Comparison of ENCODE assay signal across 31 mouse cellular contexts in the genomic region with DNA sequence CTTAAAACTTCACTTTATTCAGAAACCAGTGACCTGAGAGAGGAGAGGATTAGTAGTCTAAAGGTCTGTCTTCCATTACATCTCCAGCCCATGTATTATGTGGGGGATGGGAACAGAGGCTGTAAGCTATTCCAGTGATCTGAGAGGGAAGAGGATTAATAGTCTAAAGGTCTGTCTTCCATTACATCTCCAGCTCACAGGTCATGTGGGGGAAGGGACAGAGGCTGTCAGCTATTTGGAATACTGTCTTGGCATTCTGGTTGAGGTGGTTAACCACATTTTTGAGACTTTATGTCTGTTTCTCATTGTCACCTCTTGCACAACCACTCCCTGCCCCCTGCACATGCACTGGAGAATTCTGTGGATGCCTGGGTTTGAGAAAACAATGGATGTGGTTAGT. TPM values are rescaled to one million over a fixed set of nuclear protein-coding genes. Genes with fewer than 3 reads are reported as not detected.
DNase-seq lines count a peak whose midpoint lies in the region; ATAC-seq and TF ChIP-seq lines count a peak whose summit lies in the region.
"Had no signal": no experiment of that assay in that cellular context is flagged by ENCODE, and none has a peak within 500 bp of the region (broad histone marks: within the 10 kb centered on the region; RNA-seq: fewer than 3 reads in every experiment).

No protein-coding gene starts in this region.

- H3K79me3 ChIP-seq in C2C12 (ENCODE audit: low read depth): no peaks in the 10 kb centered on the region

- no peak for TF ChIP-seq POLR2A in kidney, adult 2 months (IDR thresholded peaks at IDR 0.05; ENCODE audit: low read depth, low read length)

- H3K9ac ChIP-seq in midbrain, postnatal 0 days (replicated peaks; ENCODE audit: low read length, poor library complexity, severe bottlenecking): no peak overlapping the region
- H3K9ac ChIP-seq: heart, embryonic 15.5 days; liver, embryonic 13.5 days; lung, embryonic 14.5 days; neural tube, embryonic 12.5 days had no signal

- no peaks in the 10 kb centered on the region for H3K79me2 ChIP-seq in C2C12 (ENCODE audit: control insufficient read depth, insufficient read depth)

- H3K9me3 ChIP-seq in midbrain, postnatal 0 days (ENCODE audit: low read length): no peaks in the 10 kb centered on the region
- H3K9me3 ChIP-seq: forebrain, embryonic 10.5 days; heart, embryonic 15.5 days; limb, embryonic 10.5 days; liver, embryonic 13.5 days; neural tube, embryonic 12.5 days had no signal

- no peaks in the 10 kb centered on the region for H3K27me3 ChIP-seq in C2C12 (ENCODE audit: control insufficient read depth, insufficient read depth, insufficient read length)
- no peaks in the 10 kb centered on the region for H3K27me3 ChIP-seq in kidney, adult 2 months (replicated peaks; ENCODE audit: control insufficient read depth, insufficient read depth, low read length)
- no peaks in the 10 kb centered on the region for H3K27me3 ChIP-seq in midbrain, postnatal 0 days (ENCODE audit: insufficient read depth, low read length)
- H3K27me3 ChIP-seq: heart, embryonic 15.5 days; liver, embryonic 13.5 days; neural tube, embryonic 12.5 days had no signal

- H3K36me3 ChIP-seq in C2C12 (ENCODE audit: control insufficient read depth, insufficient read depth): no peaks in the 10 kb centered on the region
- no peaks in the 10 kb centered on the region for H3K36me3 ChIP-seq in kidney, adult 2 months (ENCODE audit: control insufficient read depth, insufficient read depth, low read length)
- no peaks in the 10 kb centered on the region for H3K36me3 ChIP-seq in midbrain, postnatal 0 days (ENCODE audit: insufficient read depth, low read length)
- H3K36me3 ChIP-seq: forebrain, embryonic 10.5 days; heart, embryonic 15.5 days; limb, embryonic 10.5 days; liver, embryonic 13.5 days; neural tube, embryonic 12.5 days had no signal

- peak; percentile 55 for DNase-seq in 3T3-L1 (ENCODE audit: low read depth, low spot score)
- peak; percentile 80 for DNase-seq in kidney, adult 2 months
- peak; percentile 59 to 76 for DNase-seq in kidney, postnatal 25 days
- no peak for DNase-seq in layer of hippocampus, adult 9-11 months
- no peak for DNase-seq in urinary bladder, adult 2 months (ENCODE audit: low spot score)
- DNase-seq in cerebellum, adult 8-10 months: no peak
- DNase-seq in midbrain, postnatal 0 days (ENCODE audit: low spot score): no peak
- DNase-seq: cerebellum, adult 18-20 months; heart, adult 18-20 months; heart, postnatal 4 days; liver, embryonic 13.5 days; lung, embryonic 14.5 days; lung, postnatal 4 days; right cerebral cortex, postnatal 14 days; spleen, adult 18-20 months; thymus, postnatal 25 days had no signal

- no peak overlapping the region for H3ac ChIP-seq in C2C12 (ENCODE audit: control insufficient read depth, insufficient read length, low read depth)

- peak overlapping the region; percentile 65 for H3K27ac ChIP-seq in kidney, adult 2 months (ENCODE audit: insufficient read depth, low read depth, low read length)
- no peak overlapping the region for H3K27ac ChIP-seq in midbrain, postnatal 0 days (ENCODE audit: low read depth, low read length)
- H3K27ac ChIP-seq: forebrain, embryonic 10.5 days; heart, embryonic 15.5 days; left cerebral cortex, adult 2 months; limb, embryonic 10.5 days; liver, embryonic 13.5 days; neural tube, embryonic 12.5 days had no signal

- H3K4me1 ChIP-seq in kidney, adult 2 months (ENCODE audit: control insufficient read depth, insufficient read depth, low read length): peaks cover 12% of the 10 kb centered on the region; the same call in 1 of the 2 replicates
- H3K4me1 ChIP-seq in midbrain, postnatal 0 days (ENCODE audit: insufficient read depth, low read length): no peaks in the 10 kb centered on the region
- H3K4me1 ChIP-seq: heart, embryonic 15.5 days; limb, embryonic 10.5 days; liver, embryonic 13.5 days; neural tube, embryonic 12.5 days had no signal

- TF ChIP-seq CTCF in C2C12 (IDR thresholded peaks at IDR 0.05; ENCODE audit: control insufficient read depth, insufficient read depth, insufficient read length): no peak
- TF ChIP-seq CTCF in kidney, adult 2 months (conservative IDR thresholded peaks at IDR 0.05; ENCODE audit: insufficient read depth, insufficient read length, low read depth, low read length): no peak
- TF ChIP-seq CTCF in midbrain, postnatal 0 days (IDR thresholded peaks at IDR 0.05): no peak

- no peak for ATAC-seq in midbrain, postnatal 0 days (ENCODE audit: low FRiP score)
- ATAC-seq: CD4-positive, CD25-positive, alpha-beta regulatory T cell, adult 4 months; hindbrain, embryonic 16.5 days; intestine, embryonic 16.5 days had no signal

- H3K4me3 ChIP-seq in C2C12 (ENCODE audit: insufficient read depth, poor library complexity, severe bottlenecking): no peak overlapping the region
- no peak overlapping the region for H3K4me3 ChIP-seq in kidney, adult 2 months (ENCODE audit: insufficient read depth, low read depth, low read length)
- no peak overlapping the region for H3K4me3 ChIP-seq in midbrain, postnatal 0 days (ENCODE audit: low read depth, low read length)
- H3K4me3 ChIP-seq: forebrain, embryonic 10.5 days; heart, embryonic 15.5 days; left cerebral cortex, adult 2 months; limb, embryonic 10.5 days; liver, embryonic 13.5 days; neural tube, embryonic 12.5 days had no signal

- H3K4me2 ChIP-seq in midbrain, postnatal 0 days (ENCODE audit: low read depth, low read length, poor library complexity, severe bottlenecking): no peak overlapping the region
- H3K4me2 ChIP-seq: heart, embryonic 15.5 days; liver, embryonic 13.5 days; lung, embryonic 14.5 days; midbrain, embryonic 11.5 days; neural tube, embryonic 12.5 days had no signal

TF ChIP-seq in C2C12, 6 proteins besides CTCF, POLR2A, EP300 and RAD21:
- TF ChIP-seq FOSL1 (IDR thresholded peaks at IDR 0.05; ENCODE audit: insufficient read depth, low read length, poor library complexity, severe bottlenecking): no peak
- TF ChIP-seq CEBPB (IDR thresholded peaks at IDR 0.05; ENCODE audit: low read depth): peak; percentile 90

RNA-seq across cellular contexts. Expression of a gene that starts 6.5 kb away (rescaled TPM):
- not detected for polyA plus RNA-seq in C2C12 (2012; fragmentation: generic; extraction: Trizol)
- 0.05 and 0.06 TPM in 2 replicates for polyA plus RNA-seq in kidney, adult 2 months (2012; rRNA removed)
- polyA plus RNA-seq in urinary bladder, adult 2 months (2012; rRNA removed): not detected in 2 replicates
- not detected in 2 replicates for total RNA-seq in midbrain, postnatal 0 days (2014; rRNA removed)
- not detected in 2 replicates for polyA plus RNA-seq in midbrain, postnatal 0 days (2015; fragmentation: Nextera tagmentation; extraction: Ambion mirVana)
- total RNA-seq: adrenal gland, postnatal 4 days; ES-E14; gastrocnemius, adult 8-10 months; heart, adult 18-20 months; heart, postnatal 4 days; left cerebral cortex, adult 2 months; monocyte, adult 5-6 weeks had no signal
- polyA plus RNA-seq: CD4-positive, CD25-positive, alpha-beta regulatory T cell, adult 4 months; cortical plate, adult 2 months; forebrain, embryonic 10.5 days; heart, embryonic 15.5 days; hindbrain, embryonic 16.5 days; intestine, embryonic 16.5 days; limb, embryonic 10.5 days; liver, embryonic 13.5 days; lung, embryonic 14.5 days; midbrain, embryonic 11.5 days; neural tube, embryonic 12.5 days had no signal

RNA-seq across cellular contexts. Expression of a gene that starts 34.0 kb away (rescaled TPM):
- 9.1 TPM for polyA plus RNA-seq in C2C12 (2012; fragmentation: generic; extraction: Trizol)
- polyA plus RNA-seq in kidney, adult 2 months (2012; rRNA removed): 387 and 392 TPM in 2 replicates
- 27.0 and 30.9 TPM in 2 replicates for polyA plus RNA-seq in urinary bladder, adult 2 months (2012; rRNA removed)
- 67.3 and 77.0 TPM in 2 replicates for total RNA-seq in midbrain, postnatal 0 days (2014; rRNA removed)
- 56.9 and 61.0 TPM in 2 replicates for polyA plus RNA-seq in midbrain, postnatal 0 days (2015; fragmentation: Nextera tagmentation; extraction: Ambion mirVana)

RNA-seq across cellular contexts. Expression of a gene that starts 35.2 kb away (rescaled TPM):
- polyA plus RNA-seq in C2C12 (2012; fragmentation: generic; extraction: Trizol): not detected
- not detected in 2 replicates for polyA plus RNA-seq in kidney, adult 2 months (2012; rRNA removed)
- not detected in 2 replicates for polyA plus RNA-seq in urinary bladder, adult 2 months (2012; rRNA removed)
- total RNA-seq in midbrain, postnatal 0 days (2014; rRNA removed): not detected in 2 replicates
- 1.5 TPM in 1 of 2 replicates, not detected in the other for polyA plus RNA-seq in midbrain, postnatal 0 days (2015; fragmentation: Nextera tagmentation; extraction: Ambion mirVana)
- total RNA-seq: adrenal gland, postnatal 4 days; ES-E14; gastrocnemius, adult 8-10 months; heart, adult 18-20 months; heart, postnatal 4 days; left cerebral cortex, adult 2 months; monocyte, adult 5-6 weeks had no signal
- polyA plus RNA-seq: CD4-positive, CD25-positive, alpha-beta regulatory T cell, adult 4 months; cortical plate, adult 2 months; forebrain, embryonic 10.5 days; heart, embryonic 15.5 days; hindbrain, embryonic 16.5 days; intestine, embryonic 16.5 days; limb, embryonic 10.5 days; liver, embryonic 13.5 days; lung, embryonic 14.5 days; midbrain, embryonic 11.5 days; neural tube, embryonic 12.5 days had no signal

Comparison
In these comparisons a context has a peak if more than half of its experiments do, and no peak if none do; other contexts are left out.
1. DNase-seq: peak in 3T3-L1 (single experiment), kidney, adult 2 months (single experiment) and kidney, postnatal 25 days (2 of 2); none in layer of hippocampus, adult 9-11 months (single experiment), urinary bladder, adult 2 months (single experiment), cerebellum, adult 8-10 months (single experiment) and midbrain, postnatal 0 days (single experiment).